Mouse (Mus musculus) ES-E14 (cell line): Measurements from ENCODE around the gene Ube2d2b. TPM values are rescaled to one million over a fixed set of nuclear protein-coding genes. Genes with fewer than 3 reads are reported as not detected.

Experiments used
- DNase-seq: peaks from one replicate; pipeline ENCODE4 v3.0.0-alpha.2; 2013; ENCODE audit warnings: low read depth, low spot score
- H3K27ac ChIP-seq: 2 replicates; pipeline ENCODE4 v1.5.1; 2012; ENCODE audit warnings: low read depth, mild to moderate bottlenecking, low read length, moderate library complexity, mixed read lengths; ENCODE audit not compliant: poor library complexity, insufficient read depth, severe bottlenecking
- H3K36me3 ChIP-seq: 2 replicates; pipeline ENCODE4 v1.6.1; 2012; ENCODE audit warnings: mild to moderate bottlenecking, low read length, moderate library complexity, mixed read lengths; ENCODE audit not compliant: control insufficient read depth, poor library complexity, insufficient read depth, severe bottlenecking
- H3K4me1 ChIP-seq, 2 experiments: fragments of 150-350 bp in 1 of 2; sonication (generic) in 1 of 2; 2 replicates each; pipeline ENCODE4 v1.6.1; 2012; ENCODE audit warnings: low read length in 2 of 2, mild to moderate bottlenecking in 1 of 2, mixed read lengths in 1 of 2; ENCODE audit not compliant: control insufficient read depth in 2 of 2, insufficient read depth in 2 of 2, poor library complexity in 1 of 2
- H3K4me3 ChIP-seq, 2 experiments: fragments of 150-350 bp in 1 of 2; sonication (generic) in 1 of 2; 2 replicates each; pipeline ENCODE4 v1.5.1; 2012; ENCODE audit warnings: low read length in 2 of 2, low read depth in 1 of 2, mild to moderate bottlenecking in 1 of 2, mixed read lengths in 1 of 2; ENCODE audit not compliant: insufficient read depth in 1 of 2, poor library complexity in 1 of 2, severe bottlenecking in 1 of 2
- H3K9ac ChIP-seq: 2 replicates; pipeline ENCODE4 v1.6.1; 2012; ENCODE audit warnings: low read depth, mild to moderate bottlenecking, low read length, mixed read lengths; ENCODE audit not compliant: poor library complexity, insufficient read depth, severe bottlenecking
- H3K9me3 ChIP-seq: fragments of 150-350 bp; sonication (generic); 2 replicates; pipeline ENCODE4 v1.6.1; 2012; ENCODE audit warnings: low read depth, mild to moderate bottlenecking, low read length; ENCODE audit not compliant: control insufficient read depth, insufficient read depth
- CHD2 ChIP-seq: IDR thresholded peaks from 2 replicates; pipeline ENCODE4 v1.6.1; 2014; ENCODE audit warnings: mild to moderate bottlenecking, low read depth, low read length, inconsistent platforms
- HCFC1 ChIP-seq: IDR thresholded peaks from 2 replicates; pipeline ENCODE4 v1.6.1; 2012; ENCODE audit warnings: low read length, inconsistent platforms, borderline replicate concordance; ENCODE audit not compliant: insufficient read depth
- MAFK ChIP-seq: IDR thresholded peaks from 2 replicates; pipeline ENCODE4 v1.6.1; 2014; ENCODE audit warnings: mild to moderate bottlenecking, low read depth, low read length, inconsistent platforms; ENCODE audit not compliant: insufficient read depth
- ZC3H11A ChIP-seq: IDR thresholded peaks from 2 replicates; pipeline ENCODE4 v1.6.1; 2012; ENCODE audit warnings: low read depth, mild to moderate bottlenecking, inconsistent platforms, low read length, borderline replicate concordance
- ZNF384 ChIP-seq: IDR thresholded peaks from 2 replicates; pipeline ENCODE4 v1.6.1; 2012; ENCODE audit warnings: low read depth, low read length, inconsistent platforms
- in situ Hi-C, 2 experiments: fragments of 600-800 bp; cut with MboI; formaldehyde crosslinking; loops; one replicate each; pipeline ENCODE4 v1.15.1; 2025; ENCODE audit warnings: low sequenced_read_pairs in 2 of 2, inconsistent platforms in 1 of 2; ENCODE audit not compliant: unreplicated experiment in 2 of 2
- total RNA-seq: library from RNA; depleted of rRNA; stranded (reverse); fragments of 300-350 nt; gene quantifications from 2 replicates; pipeline ENCODE4 v1.2.3, GENCODE M21; 2012

Ube2d2b gene
- total RNA-seq, 1 experiment: 0.27 TPM

DNA sequence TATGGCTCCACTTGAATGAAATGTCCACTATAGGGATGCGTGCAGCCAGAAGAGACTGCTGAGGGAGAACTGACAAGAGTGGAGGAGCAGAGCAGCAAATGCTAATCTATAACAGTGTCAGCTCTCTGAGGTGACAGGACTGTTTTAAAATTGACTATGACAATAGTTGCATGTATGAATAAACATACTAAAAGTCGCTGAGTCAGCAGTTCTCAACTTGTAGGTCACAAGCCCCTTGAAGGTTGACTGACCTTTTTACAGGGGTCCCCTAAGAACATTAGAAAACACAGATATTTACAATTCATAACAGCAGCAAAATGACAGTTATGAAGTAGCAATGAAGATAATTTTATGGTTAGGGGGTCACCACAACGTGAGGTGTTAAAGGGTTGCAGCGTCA is 19.1 kb downstream of the Ube2d2b start:
- Histone ChIP-seq H3K9me3 (no peaks in the 10 kb centered on the region), H3K36me3 (no peaks in the 10 kb centered on the region), H3K4me3 (no peak overlapping the region), H3K27ac (no peak overlapping the region), H3K9ac (no peak overlapping the region), H3K4me1 (no peaks in the 10 kb centered on the region; a peak in 1 of 4 replicates)
- in situ Hi-C loops: no loop called here
- no peak for TF ChIP-seq ZC3H11A
- TF ChIP-seq MAFK: peak; percentile 100
- TF ChIP-seq HCFC1: no peak
- DNase-seq: no peak

DNA sequence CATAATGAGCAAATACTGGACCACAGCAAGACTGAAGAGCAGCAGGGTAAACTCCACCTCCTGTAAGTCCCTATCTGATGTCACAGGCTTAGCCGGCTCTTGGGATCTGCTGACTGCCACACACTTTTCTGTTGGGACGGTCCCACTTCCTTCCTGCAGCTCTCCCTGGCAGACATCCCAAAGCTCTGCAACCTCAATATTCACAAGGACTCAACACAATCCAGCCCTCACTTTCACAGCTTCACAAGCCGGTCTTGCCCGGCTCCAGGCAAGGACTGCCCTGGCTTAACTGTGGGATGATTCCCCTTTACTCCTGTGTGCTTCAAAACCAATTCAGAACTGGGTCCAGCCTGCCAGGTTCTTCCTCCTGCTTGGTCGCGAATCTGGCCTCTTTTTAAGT is 23.9 kb downstream of the Ube2d2b start:
- TF ChIP-seq MAFK (no peak), ZNF384 (no peak), ZC3H11A (no peak), CHD2 (no peak), HCFC1 (no peak)
- in situ Hi-C loops: no loop called here
- H3K9me3 ChIP-seq: no peaks in the 10 kb centered on the region

DNA sequence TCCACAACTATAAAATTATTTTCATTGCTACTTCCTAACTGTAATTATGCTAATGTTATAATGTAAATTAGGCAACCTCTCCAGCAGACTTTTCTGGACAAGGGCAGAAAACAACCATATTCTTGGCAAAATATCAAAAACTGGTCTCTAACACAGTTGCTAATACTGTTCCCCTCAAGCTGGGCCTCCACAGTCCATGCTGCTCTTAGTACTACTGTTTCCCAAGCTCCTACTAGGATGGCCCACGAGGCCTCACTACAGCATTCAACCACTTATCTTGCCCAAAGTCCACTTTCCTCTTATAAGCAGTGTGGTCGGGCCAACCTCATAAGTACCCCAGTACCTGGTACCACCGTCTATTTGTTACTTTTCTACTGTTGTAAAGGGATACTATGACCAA is 24.7 kb downstream of the Ube2d2b start:
- H3K9me3 ChIP-seq: no peaks in the 10 kb centered on the region
- H3K4me1 ChIP-seq: peaks cover 0 to 2% of the 10 kb centered on the region in 2 experiments; a peak in 1 of 4 replicates
- H3K9ac ChIP-seq: no peak overlapping the region
- H3K27ac ChIP-seq: no peak overlapping the region
- in situ Hi-C loops: no loop called here
- DNase-seq: no peak
- H3K36me3 ChIP-seq: no peaks in the 10 kb centered on the region
- H3K4me3 ChIP-seq: no peak overlapping the region
- no peak for TF ChIP-seq CHD2
- no peak for TF ChIP-seq HCFC1
- no peak for TF ChIP-seq ZC3H11A

More for the DNA sequence above, 23.9 kb downstream of the Ube2d2b start:
- Histone ChIP-seq H3K36me3 (no peaks in the 10 kb centered on the region), H3K27ac (no peak overlapping the region), H3K4me3 (no peak overlapping the region), H3K4me1 (peaks cover 0 to 2% of the 10 kb centered on the region in 2 experiments; a peak in 1 of 4 replicates), H3K9ac (no peak overlapping the region)
- no peak for DNase-seq

DNA sequence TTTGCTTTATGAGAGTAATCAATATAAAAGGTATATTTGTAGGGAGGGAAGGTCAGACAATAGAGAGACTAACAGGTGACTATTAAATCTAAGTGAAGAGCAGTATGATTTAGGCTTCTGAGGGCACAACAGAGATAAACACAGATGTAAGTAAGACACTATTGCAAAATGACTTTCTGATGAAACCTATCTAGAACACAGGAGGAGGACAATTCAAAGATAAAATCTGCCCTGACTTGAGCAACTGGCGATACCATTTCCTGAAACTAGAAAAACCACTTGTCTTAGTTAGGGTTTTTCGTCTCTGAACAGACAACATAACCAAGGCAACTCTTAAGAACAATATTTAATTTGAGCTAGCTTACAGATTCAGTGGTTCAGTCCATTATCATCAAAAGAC is 25.6 kb downstream of the Ube2d2b start:
- no peak overlapping the region for H3K27ac ChIP-seq
- H3K36me3 ChIP-seq: no peaks in the 10 kb centered on the region
- H3K4me3 ChIP-seq: no peak overlapping the region
- no peaks in the 10 kb centered on the region for H3K9me3 ChIP-seq
- peaks cover 0 to 2% of the 10 kb centered on the region in 2 experiments; a peak in 1 of 4 replicates for H3K4me1 ChIP-seq
- no peak overlapping the region for H3K9ac ChIP-seq
- TF ChIP-seq HCFC1 (no peak), CHD2 (no peak), ZNF384 (no peak), MAFK (no peak), ZC3H11A (no peak)
- in situ Hi-C loops: no loop called here
- no peak for DNase-seq

DNA sequence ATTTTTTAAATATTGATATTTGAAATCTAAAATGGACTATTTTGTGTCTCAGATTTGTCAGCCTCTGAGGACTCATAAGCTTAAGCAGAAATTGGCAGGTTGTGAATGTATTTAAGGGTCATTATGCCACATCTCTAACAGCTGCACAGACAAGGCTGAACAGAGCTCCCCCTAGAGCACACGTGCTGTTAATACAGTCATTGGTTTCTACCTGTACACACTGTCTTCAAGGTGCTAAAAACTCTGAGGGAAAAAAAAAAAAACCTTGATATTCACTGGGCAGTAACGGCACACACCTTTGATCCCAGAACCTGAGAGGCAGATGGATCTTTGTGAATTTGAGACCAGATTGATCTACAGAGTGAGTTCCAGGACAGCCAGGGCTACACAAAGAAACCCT is 29.1 kb downstream of the Ube2d2b start:
- TF ChIP-seq CHD2: no peak
- TF ChIP-seq MAFK: no peak
- peak; percentile 78 for TF ChIP-seq ZNF384
- TF ChIP-seq HCFC1: no peak
- TF ChIP-seq ZC3H11A: no peak

More for the DNA sequence above, 29.1 kb downstream of the Ube2d2b start:
- no peak overlapping the region for H3K4me3 ChIP-seq
- DNase-seq: no peak
- no peak overlapping the region for H3K27ac ChIP-seq
- H3K9me3 ChIP-seq: no peaks in the 10 kb centered on the region
- in situ Hi-C loops: no loop called here
- H3K36me3 ChIP-seq: no peaks in the 10 kb centered on the region
- H3K4me1 ChIP-seq: peaks cover 2 to 5% of the 10 kb centered on the region in 2 experiments
- H3K9ac ChIP-seq: no peak overlapping the region
